Mouse (Mus musculus) small intestine, adult 2 months (tissue): ENCODE data around the gene Scaf11. TPM values are rescaled to one million over a fixed set of nuclear protein-coding genes. Genes with fewer than 3 reads are reported as not detected.
"Not testable (repeated sequence)": the region's sequence is repeated elsewhere in the genome, so short reads cannot be mapped to it uniquely, and the experiment has no call there.

Experiments used
- H3K27ac ChIP-seq: fragments of 200-500 bp; 2 replicates; pipeline ENCODE4 v1.5.1; 2012; ENCODE audit warnings: low read depth, low read length, control low read depth, inconsistent platforms; ENCODE audit not compliant: insufficient read depth
- H3K27me3 ChIP-seq: fragments of 200-500 bp; 2 replicates; pipeline ENCODE4 v1.6.1; 2012; ENCODE audit warnings: mild to moderate bottlenecking, moderate library complexity, low read length, inconsistent platforms; ENCODE audit not compliant: control insufficient read depth, insufficient read depth
- H3K36me3 ChIP-seq: fragments of 200-500 bp; 2 replicates; pipeline ENCODE4 v1.6.1; 2012; ENCODE audit warnings: mild to moderate bottlenecking, low read length, control low read depth, inconsistent platforms; ENCODE audit not compliant: control insufficient read depth, insufficient read depth
- H3K4me1 ChIP-seq: fragments of 200-500 bp; 2 replicates; pipeline ENCODE4 v1.6.1; 2012; ENCODE audit warnings: low read length, inconsistent platforms, mixed read lengths; ENCODE audit not compliant: control insufficient read depth, insufficient read depth, insufficient read length
- H3K4me3 ChIP-seq: fragments of 200-500 bp; 2 replicates; pipeline ENCODE4 v1.5.1; 2012; ENCODE audit warnings: low read depth, mild to moderate bottlenecking, control low read depth, inconsistent platforms, low read length, moderate library complexity
- CTCF ChIP-seq: fragments of 200-500 bp; IDR thresholded peaks from 2 replicates; pipeline ENCODE4 v1.5.1; 2012; ENCODE audit warnings: low read depth, mild to moderate bottlenecking, control low read depth, inconsistent platforms, low read length, moderate library complexity, mixed read lengths; ENCODE audit not compliant: insufficient replicate concordance, insufficient read length; ENCODE audit errors: extremely low read depth
- POLR2A ChIP-seq: fragments of 200-500 bp; IDR thresholded peaks from 2 replicates; pipeline ENCODE4 v1.6.1; 2012; ENCODE audit warnings: low read depth, mild to moderate bottlenecking, control low read depth, inconsistent platforms, low read length, moderate library complexity
- whole genome bisulfite sequencing: fragments of 180-500 bp; shearing (Covaris S2); methylation state at CpG from one replicate; pipeline ENCODE4 v1.1.7; 2018; 5-methylcytosine and 5-hydroxymethylcytosine counted together
- polyA plus RNA-seq: library from polyadenylated mRNA; depleted of rRNA; stranded (reverse); fragments of >200 nt; gene quantifications from 2 replicates; pipeline ENCODE4 v1.2.3, GENCODE M21; 2012; rRNA removed

Scaf11 gene
- polyA plus RNA-seq, result 5.8 and 14.2 TPM in 2 replicates

DNA sequence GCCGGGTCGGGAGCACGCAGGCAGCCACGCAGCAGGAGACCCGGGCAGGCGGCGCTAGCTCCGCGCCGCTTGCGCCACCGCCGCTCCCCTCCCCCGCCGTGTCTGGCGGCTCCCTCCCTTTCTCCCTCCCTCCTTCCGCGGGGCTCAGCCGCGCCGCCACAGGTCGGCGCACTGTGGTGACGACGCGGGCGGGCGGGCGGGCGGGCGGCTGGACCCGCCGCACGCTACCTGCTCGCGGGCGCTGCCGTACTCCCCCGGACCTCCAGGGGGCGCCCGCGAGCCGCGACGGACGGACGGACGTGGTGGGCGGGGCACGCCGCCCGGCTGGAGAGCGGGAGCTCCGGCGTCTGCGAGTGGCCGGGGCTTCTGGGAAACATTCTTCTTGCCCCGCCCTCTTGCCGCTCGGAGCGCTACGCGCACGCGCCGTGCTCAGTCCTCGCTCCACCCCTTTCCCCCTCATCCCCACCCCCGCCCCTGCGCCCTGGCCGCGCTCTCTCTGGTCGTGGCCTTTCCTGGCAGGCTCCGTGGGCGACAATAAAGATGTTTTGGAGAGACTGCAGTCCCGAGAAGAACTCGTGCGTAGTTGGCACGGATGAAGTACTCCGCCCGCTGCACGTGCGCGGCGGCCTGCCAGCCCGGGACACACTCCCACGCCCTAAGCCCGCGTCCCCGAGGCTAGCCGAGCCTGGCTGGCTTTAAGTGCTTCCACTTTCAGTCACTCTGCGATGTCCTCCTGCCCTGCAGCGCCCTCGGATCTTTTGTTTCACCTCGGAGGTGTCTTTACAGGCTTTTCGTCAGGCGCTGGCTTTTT lies at the start of gene Scaf11:
TSS of gene Scaf11 (minus strand) at position 114 of the 811 bp plus-strand sequence.
- Histone ChIP-seq H3K4me3 (peak within 1 kb of the TSS; percentile 96), H3K4me1 (peaks cover 6% of the 10 kb centered on the region; the same call in 1 of the 2 replicates), H3K36me3 (no peaks in the 10 kb centered on the region), H3K27ac (peak within 1 kb of the TSS; percentile 94), H3K27me3 (no peaks in the 10 kb centered on the region)
- peak; percentile 67 for TF ChIP-seq CTCF
- TF ChIP-seq POLR2A, result peak; percentile 81
- WGBS, result under 1% methylated on average over 91 of the region's 96 CpGs

DNA sequence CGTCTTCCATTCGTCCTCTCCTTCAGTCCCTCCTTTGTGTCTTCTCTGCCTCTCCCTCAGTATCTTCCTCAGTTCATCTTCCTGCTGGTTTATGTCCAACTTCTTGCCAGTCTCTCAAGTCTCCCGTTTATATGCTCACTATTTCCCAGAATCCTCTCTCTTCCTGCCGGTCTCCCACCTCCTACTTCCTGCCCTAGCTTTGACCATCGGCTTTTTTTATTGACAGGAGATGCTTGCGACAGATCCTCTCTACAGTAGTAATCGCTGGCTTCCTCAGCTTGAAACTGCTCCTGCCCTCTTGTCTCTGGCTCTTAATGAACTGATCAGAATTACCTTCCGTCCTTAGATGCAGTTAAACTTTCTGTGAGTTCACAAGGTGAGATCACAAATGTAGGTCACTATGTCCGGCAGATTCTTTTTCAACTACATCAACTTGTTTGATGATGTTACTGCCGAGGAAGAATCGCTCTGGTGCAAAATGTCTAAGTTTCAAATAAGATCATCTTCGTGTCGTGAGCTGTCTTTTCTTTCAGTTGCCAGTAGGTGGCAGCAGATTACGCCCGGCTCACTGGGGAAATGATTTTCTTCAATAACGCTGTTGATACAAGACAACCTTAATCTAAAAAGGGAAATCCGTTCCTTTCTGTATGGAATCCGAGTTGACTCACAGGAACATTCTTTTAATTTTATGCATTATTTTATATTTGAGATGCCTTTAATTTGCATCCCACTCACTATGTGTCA lies 46.6 kb upstream of the Scaf11 start:
- H3K4me1 ChIP-seq, result no peaks in the 10 kb centered on the region
- no peak overlapping the region for H3K4me3 ChIP-seq
- no peak overlapping the region for H3K27ac ChIP-seq
- TF ChIP-seq POLR2A, result no peak
- TF ChIP-seq CTCF, result 0 out of 2 replicates have a peak, but pooled peaks have one; percentile 2
- 30% methylated on average over 18 of the region's 18 CpGs for WGBS
- no peaks in the 10 kb centered on the region for H3K27me3 ChIP-seq
- no peaks in the 10 kb centered on the region for H3K36me3 ChIP-seq

DNA sequence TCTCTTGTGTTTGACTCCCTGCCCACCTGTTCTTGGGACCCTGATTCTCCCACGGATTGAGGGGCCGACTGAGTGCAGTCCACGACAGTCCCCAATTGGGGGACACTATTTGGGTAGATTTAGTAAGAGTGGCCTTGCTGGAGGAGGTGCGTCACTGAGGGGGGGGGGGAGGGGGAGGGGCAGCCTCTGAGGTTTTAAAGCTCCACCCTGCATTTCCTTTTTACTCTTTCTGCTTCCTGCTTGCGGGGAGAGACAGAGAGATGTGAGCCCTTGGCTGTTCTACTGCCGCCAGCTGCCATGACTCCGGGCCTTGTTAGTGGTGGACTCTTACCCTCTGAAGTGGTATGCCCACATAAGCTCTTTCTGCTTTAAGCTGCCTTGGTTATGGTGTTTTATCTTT lies 37.0 kb upstream of the Scaf11 start:
- no peak overlapping the region for H3K27ac ChIP-seq
- no peaks in the 10 kb centered on the region for H3K27me3 ChIP-seq
- H3K36me3 ChIP-seq, result no peaks in the 10 kb centered on the region
- no peak for TF ChIP-seq CTCF
- no peak for TF ChIP-seq POLR2A
- no peaks in the 10 kb centered on the region for H3K4me1 ChIP-seq
- H3K4me3 ChIP-seq, result no peak overlapping the region
- 88% methylated on average over 7 of the region's 7 CpGs for WGBS

DNA sequence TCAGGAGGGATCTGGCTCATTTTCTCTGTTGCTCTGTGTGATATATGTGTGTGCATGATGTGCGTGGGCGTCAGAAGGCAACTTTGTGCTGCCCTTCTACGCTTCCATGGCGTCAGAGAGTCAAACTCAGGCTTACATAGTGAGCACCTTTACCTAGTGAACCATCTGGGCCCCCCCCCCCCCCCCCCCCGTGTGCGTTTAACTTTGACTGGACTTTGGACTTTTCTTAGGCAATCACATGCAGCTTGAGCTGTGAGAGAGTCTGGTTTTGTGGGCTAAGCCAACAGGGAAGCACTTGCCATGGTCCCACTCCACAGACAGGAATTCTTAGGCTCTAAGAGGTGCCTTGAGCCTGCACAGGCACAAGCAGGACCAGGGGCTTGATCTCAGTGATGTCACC lies 33.6 kb upstream of the Scaf11 start:
- Histone ChIP-seq H3K36me3 (no peaks in the 10 kb centered on the region), H3K27me3 (no peaks in the 10 kb centered on the region; the same call in 1 of the 2 replicates), H3K4me1 (no peaks in the 10 kb centered on the region), H3K4me3 (no peak overlapping the region), H3K27ac (no peak overlapping the region)
- TF ChIP-seq CTCF (no peak), POLR2A (no peak)
- 59% methylated on average over 6 of the region's 6 CpGs for WGBS

- Histone ChIP-seq H3K27me3 (peaks cover 5% of the 10 kb centered on the region; the same call in 1 of the 2 replicates), H3K4me3 (no peak overlapping the region), H3K4me1 (no peaks in the 10 kb centered on the region), H3K27ac (no peak overlapping the region), H3K36me3 (no peaks in the 10 kb centered on the region)
- 60% methylated on average over 5 of the region's 5 CpGs for WGBS
- no peak for TF ChIP-seq POLR2A
- TF ChIP-seq CTCF, result no peak
Measured at GRCm38 (mm10) chr15:96493573-96493972, 32.9 kb upstream of the Scaf11 start.

- not testable (repeated sequence) for H3K4me3 ChIP-seq, H3K27me3 ChIP-seq, H3K27ac ChIP-seq, H3K36me3 ChIP-seq, H3K4me1 ChIP-seq
- WGBS, result 88% methylated on average over 4 of the region's 4 CpGs
Measured at GRCm38 (mm10) chr15:96492919-96493318, 32.3 kb upstream of the Scaf11 start.
